Mouse (Mus musculus) layer of hippocampus, adult 9-11 months (tissue): ENCODE measurements around the gene Supt16.

Experiments
- DNase-seq: peaks from one replicate; pipeline ENCODE4 v3.0.0; 2022

Supt16 gene

GRCm38 (mm10) chr14:52144165-52144564 lies 53.1 kb downstream of the Supt16 start:
- DNase-seq, result no peak

GRCm38 (mm10) chr14:52141445-52142127 lies 55.6 kb downstream of the Supt16 start:
- DNase-seq, result no peak

- no peak for DNase-seq
Measured at GRCm38 (mm10) chr14:52140577-52141444, 56.4 kb downstream of the Supt16 start.

- no peak for DNase-seq
Measured at GRCm38 (mm10) chr14:52133584-52133983, 63.6 kb downstream of the Supt16 start.

- DNase-seq, result no peak
Measured at GRCm38 (mm10) chr14:52124636-52125035, 72.6 kb downstream of the Supt16 start.

- DNase-seq, result peak; percentile 49
Measured at GRCm38 (mm10) chr14:52123918-52124317, 73.3 kb downstream of the Supt16 start.

GRCm38 (mm10) chr14:52120169-52120568 lies 77.0 kb downstream of the Supt16 start:
- no peak for DNase-seq

- peak; percentile 35 for DNase-seq
Measured at GRCm38 (mm10) chr14:52118823-52119608, 78.2 kb downstream of the Supt16 start.

GRCm38 (mm10) chr14:52118456-52118822 lies 78.8 kb downstream of the Supt16 start:
- DNase-seq, result no peak

- no peak for DNase-seq
Measured at GRCm38 (mm10) chr14:52117241-52117640, 80.0 kb downstream of the Supt16 start.

GRCm38 (mm10) chr14:52114101-52114500 lies 83.1 kb downstream of the Supt16 start:
- no peak for DNase-seq
